Mouse (Mus musculus) embryo, embryonic 10.5 days (tissue): ENCODE results near the gene Mkrn2.
"Not testable (repeated sequence)": the region's sequence is repeated elsewhere in the genome, so short reads cannot be mapped to it uniquely, and the experiment has no call there.

ENCODE experiments used
- DNase-seq: peaks from one replicate; pipeline ENCODE4 v3.0.0-alpha.2; 2015; ENCODE audit warnings: low spot score

Mkrn2 gene

GRCm38 (mm10) chr6:115607429-115607828, 5.7 kb downstream of the Mkrn2 start:
- no peak for DNase-seq

- peak; percentile 66 for DNase-seq
These were observed 7.4 kb downstream of the Mkrn2 start for GRCm38 (mm10) chr6:115609121-115609520.

GRCm38 (mm10) chr6:115610301-115610700, 8.6 kb downstream of the Mkrn2 start:
- no peak for DNase-seq

- no peak for DNase-seq
These were observed 12.1 kb downstream of the Mkrn2 start for GRCm38 (mm10) chr6:115613793-115614192.

GRCm38 (mm10) chr6:115615983-115616382, 14.3 kb downstream of the Mkrn2 start:
- no peak for DNase-seq

- no peak for DNase-seq
These were observed 18.1 kb downstream of the Mkrn2 start for GRCm38 (mm10) chr6:115619818-115620217.

- DNase-seq, result no peak
These were observed 19.2 kb downstream of the Mkrn2 start for GRCm38 (mm10) chr6:115620942-115621341.

- DNase-seq, result no peak
These were observed 24.4 kb downstream of the Mkrn2 start for GRCm38 (mm10) chr6:115626121-115626520.

- no peak for DNase-seq
These were observed 29.5 kb downstream of the Mkrn2 start for GRCm38 (mm10) chr6:115631056-115631795.

GRCm38 (mm10) chr6:115634015-115634414, 32.3 kb downstream of the Mkrn2 start:
- no peak for DNase-seq

GRCm38 (mm10) chr6:115638188-115638587, 36.5 kb downstream of the Mkrn2 start:
- not testable (repeated sequence) for DNase-seq

GRCm38 (mm10) chr6:115643315-115643714, 41.6 kb downstream of the Mkrn2 start:
- no peak for DNase-seq

GRCm38 (mm10) chr6:115649792-115650365, 48.2 kb downstream of the Mkrn2 start:
- no peak for DNase-seq

GRCm38 (mm10) chr6:115650476-115651427, 49.0 kb downstream of the Mkrn2 start:
- peak; percentile 39 for DNase-seq

GRCm38 (mm10) chr6:115651719-115652118, 50.0 kb downstream of the Mkrn2 start:
- no peak for DNase-seq

GRCm38 (mm10) chr6:115653939-115654338, 52.2 kb downstream of the Mkrn2 start:
- no peak for DNase-seq

GRCm38 (mm10) chr6:115658802-115659201, 57.1 kb downstream of the Mkrn2 start:
- no peak for DNase-seq

GRCm38 (mm10) chr6:115664268-115664667, 62.6 kb downstream of the Mkrn2 start:
- DNase-seq, result no peak

GRCm38 (mm10) chr6:115666641-115667040, 64.9 kb downstream of the Mkrn2 start:
- no peak for DNase-seq
